Mouse (Mus musculus) kidney, adult 8-10 months (tissue): Measurements from ENCODE around the gene Cdc42ep4.
A peak's percentile ranks its signal among the peaks of the same experiment; 100 is the strongest.

ENCODE experiments used
- DNase-seq, 2 experiments: peaks; one replicate each; pipeline ENCODE4 v3.0.0; 2022

The Cdc42ep4 gene

GRCm38 (mm10) chr11:113717767-113718424 is 33.8 kb downstream of the Cdc42ep4 start:
- DNase-seq: no peak

GRCm38 (mm10) chr11:113716132-113716531 is 35.5 kb downstream of the Cdc42ep4 start:
- no peak for DNase-seq

GRCm38 (mm10) chr11:113715078-113715674 is 36.5 kb downstream of the Cdc42ep4 start:
- DNase-seq: no peak

GRCm38 (mm10) chr11:113711061-113711460 is 40.6 kb downstream of the Cdc42ep4 start:
- DNase-seq: no peak

GRCm38 (mm10) chr11:113710257-113710777 is 41.4 kb downstream of the Cdc42ep4 start:
- no peak for DNase-seq

GRCm38 (mm10) chr11:113709731-113710256 is 41.9 kb downstream of the Cdc42ep4 start, which contains the start of gene Cpsf4l:
Cpsf4l (minus strand) TSS chr11:113710017.
- no peak for DNase-seq

GRCm38 (mm10) chr11:113709272-113709671 is 42.4 kb downstream of the Cdc42ep4 start:
- no peak for DNase-seq

- DNase-seq: no peak
Measured at GRCm38 (mm10) chr11:113708629-113709213, 43.0 kb downstream of the Cdc42ep4 start.

- no peak for DNase-seq
Measured at GRCm38 (mm10) chr11:113705966-113706652, 45.6 kb downstream of the Cdc42ep4 start.

- peak; percentile 59 to 72 for DNase-seq
Measured at GRCm38 (mm10) chr11:113703758-113704157, 47.9 kb downstream of the Cdc42ep4 start.

GRCm38 (mm10) chr11:113699643-113700042 is 52.0 kb downstream of the Cdc42ep4 start:
- DNase-seq: no peak

- peak; percentile 82 to 85 for DNase-seq
Measured at GRCm38 (mm10) chr11:113698013-113698545, 53.6 kb downstream of the Cdc42ep4 start.

- no peak for DNase-seq
Measured at GRCm38 (mm10) chr11:113697571-113697970, 54.1 kb downstream of the Cdc42ep4 start.

GRCm38 (mm10) chr11:113691851-113692250 is 59.8 kb downstream of the Cdc42ep4 start:
- DNase-seq: no peak

- peak; percentile 41 to 52 for DNase-seq
Measured at GRCm38 (mm10) chr11:113691318-113691717, 60.4 kb downstream of the Cdc42ep4 start.

GRCm38 (mm10) chr11:113690506-113690905 is 61.2 kb downstream of the Cdc42ep4 start:
- DNase-seq: no peak

GRCm38 (mm10) chr11:113687031-113687430 is 64.7 kb downstream of the Cdc42ep4 start:
- no peak for DNase-seq

GRCm38 (mm10) chr11:113684707-113685426 is 66.8 kb downstream of the Cdc42ep4 start:
- no peak for DNase-seq

GRCm38 (mm10) chr11:113683957-113684706 is 67.5 kb downstream of the Cdc42ep4 start, which contains the start of the genes Fam104a and D11Wsu47e:
Fam104a (minus strand) TSS chr11:113684155.
D11Wsu47e (plus strand) TSS chr11:113684412.
- peak; percentile 95 for DNase-seq

GRCm38 (mm10) chr11:113683627-113683956 is 68.1 kb downstream of the Cdc42ep4 start:
- DNase-seq: no peak
